Mouse (Mus musculus) liver, embryonic 11.5 days (tissue): ENCODE data around the gene Wfdc2. TPM values are rescaled to one million over a fixed set of nuclear protein-coding genes. Genes with fewer than 3 reads are reported as not detected.
"Not testable (repeated sequence)": the region's sequence is repeated elsewhere in the genome, so short reads cannot be mapped to it uniquely, and the experiment has no call there.

Experiments used
- ATAC-seq: fragments of 200-750 bp; cut with Nextera tagmentation; replicated peaks from 2 replicates; pipeline ENCODE4 v1.8.0; 2017; ENCODE audit warnings: moderate number of reproducible peaks, mild to moderate bottlenecking, moderate TSS enrichment, moderate library complexity; ENCODE audit not compliant: low FRiP score
- DNase-seq: peaks from one replicate; pipeline ENCODE4 v3.0.0-alpha.2; 2017; ENCODE audit warnings: low spot score
- H3K27ac ChIP-seq: fragments of 300-500 bp; sonication (generic); 2 replicates; pipeline ENCODE4 v1.5.1; 2014; ENCODE audit warnings: mild to moderate bottlenecking, low read depth, low read length, control low read depth
- H3K27me3 ChIP-seq: fragments of 300-500 bp; sonication (generic); replicated peaks from 2 replicates; pipeline ENCODE4 v1.6.1; 2014; ENCODE audit warnings: low read length, mixed read lengths; ENCODE audit not compliant: control insufficient read depth, insufficient read depth
- H3K36me3 ChIP-seq: fragments of 300-500 bp; sonication (generic); 2 replicates; pipeline ENCODE4 v1.6.1; 2014; ENCODE audit warnings: mild to moderate bottlenecking, low read length, moderate library complexity, mixed read lengths; ENCODE audit not compliant: control insufficient read depth, insufficient read depth
- H3K4me1 ChIP-seq: fragments of 300-500 bp; sonication (generic); replicated peaks from 2 replicates; pipeline ENCODE4 v1.6.1; 2014; ENCODE audit warnings: low read length, mixed read lengths; ENCODE audit not compliant: control insufficient read depth, insufficient read depth
- H3K4me2 ChIP-seq: fragments of 300-500 bp; sonication (generic); 2 replicates; pipeline ENCODE4 v1.6.1; 2014; ENCODE audit warnings: mild to moderate bottlenecking, control low read depth, moderate library complexity
- H3K4me3 ChIP-seq: fragments of 300-500 bp; sonication (generic); 2 replicates; pipeline ENCODE4 v1.5.1; 2014; ENCODE audit warnings: low read depth, low read length, control low read depth
- H3K9ac ChIP-seq: fragments of 300-500 bp; sonication (generic); 2 replicates; pipeline ENCODE4 v1.6.1; 2014; ENCODE audit warnings: low read depth, low read length, control low read depth
- H3K9me3 ChIP-seq: fragments of 300-500 bp; sonication (generic); 2 replicates; pipeline ENCODE4 v1.6.1; 2016; ENCODE audit warnings: low read length, inconsistent platforms, mixed read lengths; ENCODE audit not compliant: control insufficient read depth
- WGBS: fragments of 180-500 bp; shearing (Covaris S2); extraction: QIAGEN DNeasy Blood & Tissue Kit; methylation state at CpG from one replicate; pipeline ENCODE4 v1.1.7; 2014; 5-methylcytosine and 5-hydroxymethylcytosine counted together
- polyA plus RNA-seq: library from polyadenylated mRNA; unstranded; fragments of >200 nt; fragmentation: Nextera tagmentation; extraction: Ambion mirVana; gene quantifications from 2 replicates; pipeline ENCODE4 v1.2.1, GENCODE M21; 2014

The Wfdc2 gene
- polyA plus RNA-seq, 1 experiment from 2014 or later = 9.1 TPM

- H3K4me1 ChIP-seq = peaks cover 4% of the 10 kb centered on the region
- H3K4me3 ChIP-seq = no peak overlapping the region
- no peak overlapping the region for H3K27ac ChIP-seq
- H3K9me3 ChIP-seq = no peaks in the 10 kb centered on the region
- H3K36me3 ChIP-seq = no peaks in the 10 kb centered on the region
- peaks cover 17% of the 10 kb centered on the region for H3K27me3 ChIP-seq
- H3K4me2 ChIP-seq = no peak overlapping the region
- ATAC-seq (no peak), DNase-seq (no peak)
- H3K9ac ChIP-seq = no peak overlapping the region
- WGBS = 80% methylated on average over 8 of the region's 8 CpGs
Observed at GRCm38 (mm10) chr2:164558426-164558825, 3.8 kb upstream of the Wfdc2 start.

- H3K27ac ChIP-seq = no peak overlapping the region
- H3K27me3 ChIP-seq = peaks cover 24% of the 10 kb centered on the region
- peak; percentile 40 for DNase-seq
- no peaks in the 10 kb centered on the region for H3K36me3 ChIP-seq
- no peaks in the 10 kb centered on the region for H3K9me3 ChIP-seq
- peak overlapping the region; percentile 46; the same call in 1 of the 2 replicates for H3K9ac ChIP-seq
- no peak for ATAC-seq
- H3K4me1 ChIP-seq = peaks cover 4% of the 10 kb centered on the region
- H3K4me2 ChIP-seq = 0 out of 2 replicates have a peak overlapping the region, but pooled peaks have one; percentile 7
- 31% methylated on average over 16 of the region's 16 CpGs for WGBS
- no peak overlapping the region for H3K4me3 ChIP-seq
Observed at GRCm38 (mm10) chr2:164558991-164559645, 3.1 kb upstream of the Wfdc2 start.

GRCm38 (mm10) chr2:164560106-164560505 lies 2.1 kb upstream of the Wfdc2 start:
- H3K4me3 ChIP-seq = no peak overlapping the region
- WGBS = 87% methylated on average over 8 of the region's 8 CpGs
- DNase-seq (no peak), ATAC-seq (no peak)
- peaks cover 4% of the 10 kb centered on the region for H3K4me1 ChIP-seq
- no peaks in the 10 kb centered on the region for H3K36me3 ChIP-seq
- H3K9me3 ChIP-seq = no peaks in the 10 kb centered on the region
- peaks cover 27% of the 10 kb centered on the region for H3K27me3 ChIP-seq
- no peak overlapping the region for H3K27ac ChIP-seq
- H3K9ac ChIP-seq = no peak overlapping the region
- H3K4me2 ChIP-seq = no peak overlapping the region

GRCm38 (mm10) chr2:164563339-164564038 lies 1.3 kb downstream of the Wfdc2 start:
- ATAC-seq = no peak

GRCm38 (mm10) chr2:164564346-164564745 lies 2.1 kb downstream of the Wfdc2 start:
- WGBS = 68% methylated on average over 5 of the region's 5 CpGs
- no peaks in the 10 kb centered on the region for H3K9me3 ChIP-seq
- H3K9ac ChIP-seq = no peak overlapping the region
- no peak overlapping the region for H3K4me3 ChIP-seq
- H3K27me3 ChIP-seq = peaks cover 27% of the 10 kb centered on the region
- ATAC-seq (no peak), DNase-seq (no peak)
- no peaks in the 10 kb centered on the region for H3K4me1 ChIP-seq
- H3K36me3 ChIP-seq = no peaks in the 10 kb centered on the region
- no peak overlapping the region for H3K27ac ChIP-seq
- no peak overlapping the region for H3K4me2 ChIP-seq

More at GRCm38 (mm10) chr2:164563339-164564038, 1.3 kb downstream of the Wfdc2 start:
- H3K4me3 ChIP-seq = peak overlapping the region; percentile 41
- H3K9ac ChIP-seq = peak overlapping the region; percentile 53
- DNase-seq = peak; percentile 63
- peaks cover 27% of the 10 kb centered on the region for H3K27me3 ChIP-seq
- no peaks in the 10 kb centered on the region for H3K36me3 ChIP-seq
- no peaks in the 10 kb centered on the region for H3K9me3 ChIP-seq
- peaks cover 4% of the 10 kb centered on the region for H3K4me1 ChIP-seq
- H3K4me2 ChIP-seq = peak overlapping the region; percentile 71
- WGBS = 2% methylated on average over 31 of the region's 32 CpGs
- no peak overlapping the region for H3K27ac ChIP-seq

GRCm38 (mm10) chr2:164566997-164567396 lies 4.8 kb downstream of the Wfdc2 start:
- Histone ChIP-seq H3K27me3 (peaks cover 23% of the 10 kb centered on the region), H3K4me2 (no peak overlapping the region), H3K36me3 (no peaks in the 10 kb centered on the region), H3K27ac (no peak overlapping the region), H3K4me3 (no peak overlapping the region), H3K4me1 (no peaks in the 10 kb centered on the region), H3K9ac (no peak overlapping the region), H3K9me3 (no peaks in the 10 kb centered on the region)
- DNase-seq (no peak), ATAC-seq (no peak)
- 79% methylated on average over 2 of the region's 2 CpGs for WGBS

- Histone ChIP-seq H3K4me3 (no peak overlapping the region), H3K36me3 (no peaks in the 10 kb centered on the region), H3K27me3 (peaks cover 19% of the 10 kb centered on the region), H3K9me3 (no peaks in the 10 kb centered on the region), H3K4me1 (no peaks in the 10 kb centered on the region), H3K27ac (no peak overlapping the region), H3K9ac (no peak overlapping the region), H3K4me2 (no peak overlapping the region)
- DNase-seq (no peak), ATAC-seq (no peak)
- 75% methylated on average over 5 of the region's 5 CpGs for WGBS
Observed at GRCm38 (mm10) chr2:164567460-164567859, 5.2 kb downstream of the Wfdc2 start.

- not testable (repeated sequence) for H3K4me2 ChIP-seq, H3K9ac ChIP-seq, H3K27ac ChIP-seq, H3K36me3 ChIP-seq, H3K4me3 ChIP-seq, H3K4me1 ChIP-seq, H3K9me3 ChIP-seq, DNase-seq, H3K27me3 ChIP-seq, ATAC-seq
- WGBS = 76% methylated on average over 6 of the region's 6 CpGs
Observed at GRCm38 (mm10) chr2:164573359-164573758, 11.1 kb downstream of the Wfdc2 start, which contains the start of gene Spint3. Gene Spint3 (minus strand): TSS chr2:164573459.
